Mouse (Mus musculus): Measurements from ENCODE around the gene Slamf9. TPM values are rescaled to one million over a fixed set of nuclear protein-coding genes. Genes with fewer than 3 reads are reported as not detected.

Gene Slamf9
- polyA plus RNA-seq, 1 experiment from 2014 or later, result 12.1 TPM

GRCm38 (mm10) chr1:172489585-172490250 lies 14.6 kb downstream of the Slamf9 start:
- H3K4me3 ChIP-seq (ENCODE audit: inconsistent target), result no peak overlapping the region
- H3K27ac ChIP-seq, result no peak overlapping the region
- no peaks in the 10 kb centered on the region for H3K79me2 ChIP-seq (ENCODE audit: inconsistent target)
- 74% methylated on average over 12 of the region's 12 CpGs for WGBS (ENCODE audit: missing documents)
- H3K36me3 ChIP-seq (ENCODE audit: inconsistent target), result no peaks in the 10 kb centered on the region

GRCm38 (mm10) chr1:172490261-172490661 lies 15.1 kb downstream of the Slamf9 start:
- no peaks in the 10 kb centered on the region for H3K36me3 ChIP-seq (ENCODE audit: inconsistent target)
- 23% methylated on average over 8 of the region's 10 CpGs for WGBS (ENCODE audit: missing documents)
- H3K79me2 ChIP-seq (ENCODE audit: inconsistent target), result no peaks in the 10 kb centered on the region
- no peak overlapping the region for H3K4me3 ChIP-seq (ENCODE audit: inconsistent target)
- no peak overlapping the region for H3K27ac ChIP-seq

GRCm38 (mm10) chr1:172492047-172492446 lies 16.9 kb downstream of the Slamf9 start:
- H3K27ac ChIP-seq, result no peak overlapping the region
- no peaks in the 10 kb centered on the region for H3K36me3 ChIP-seq (ENCODE audit: inconsistent target)
- H3K4me3 ChIP-seq (ENCODE audit: inconsistent target), result no peak overlapping the region
- H3K79me2 ChIP-seq (ENCODE audit: inconsistent target), result no peaks in the 10 kb centered on the region
- WGBS (ENCODE audit: missing documents), result 97% methylated on average over 8 of the region's 8 CpGs

- Histone ChIP-seq H3K36me3 (ENCODE audit: inconsistent target) (no peaks in the 10 kb centered on the region), H3K4me3 (ENCODE audit: inconsistent target) (no peak overlapping the region), H3K27ac (no peak overlapping the region), H3K79me2 (ENCODE audit: inconsistent target) (no peaks in the 10 kb centered on the region)
- 93% methylated on average over 6 of the region's 6 CpGs for WGBS (ENCODE audit: missing documents)
These were observed 18.4 kb downstream of the Slamf9 start for GRCm38 (mm10) chr1:172493516-172493915.

GRCm38 (mm10) chr1:172496030-172496429 lies 20.9 kb downstream of the Slamf9 start:
- Histone ChIP-seq H3K4me3 (ENCODE audit: inconsistent target) (no peak overlapping the region), H3K36me3 (ENCODE audit: inconsistent target) (no peaks in the 10 kb centered on the region), H3K79me2 (ENCODE audit: inconsistent target) (peaks cover 9% of the 10 kb centered on the region), H3K27ac (no peak overlapping the region)
- WGBS (ENCODE audit: missing documents), result 92% methylated on average over 17 of the region's 17 CpGs

- H3K27ac ChIP-seq, result no peak overlapping the region
- H3K36me3 ChIP-seq (ENCODE audit: inconsistent target), result no peaks in the 10 kb centered on the region
- WGBS (ENCODE audit: missing documents), result 52% methylated on average over 10 of the region's 10 CpGs
- H3K4me3 ChIP-seq (ENCODE audit: inconsistent target), result no peak overlapping the region
- H3K79me2 ChIP-seq (ENCODE audit: inconsistent target), result peaks cover 23% of the 10 kb centered on the region
These were observed 22.3 kb downstream of the Slamf9 start for GRCm38 (mm10) chr1:172497428-172497827.

GRCm38 (mm10) chr1:172499765-172500441 lies 24.7 kb downstream of the Slamf9 start, which contains the start of gene Tagln2:
Gene Tagln2, plus strand, starts transcription at chr1:172500047.
- H3K4me3 ChIP-seq (ENCODE audit: inconsistent target), result peak within 1 kb of the TSS; percentile 82
- H3K79me2 ChIP-seq (ENCODE audit: inconsistent target), result peaks cover 47% of the 10 kb centered on the region
- peak within 1 kb of the TSS; percentile 96 for H3K27ac ChIP-seq
- 2% methylated on average over 30 of the region's 30 CpGs for WGBS (ENCODE audit: missing documents)
- H3K36me3 ChIP-seq (ENCODE audit: inconsistent target), result peaks cover 1% of the 10 kb centered on the region; the same call in 1 of the 2 replicates

GRCm38 (mm10) chr1:172500451-172501370 lies 25.6 kb downstream of the Slamf9 start:
- Histone ChIP-seq H3K27ac (peak overlapping the region; percentile 96), H3K79me2 (ENCODE audit: inconsistent target) (peaks cover 55% of the 10 kb centered on the region), H3K36me3 (ENCODE audit: inconsistent target) (peaks cover 9% of the 10 kb centered on the region; the same call in 1 of the 2 replicates), H3K4me3 (ENCODE audit: inconsistent target) (peak overlapping the region; percentile 82)
- WGBS (ENCODE audit: missing documents), result under 1% methylated on average over 48 of the region's 56 CpGs

GRCm38 (mm10) chr1:172501371-172502144 lies 26.4 kb downstream of the Slamf9 start:
- peak overlapping the region; percentile 96 for H3K27ac ChIP-seq

GRCm38 (mm10) chr1:172502145-172503110 lies 27.3 kb downstream of the Slamf9 start:
- Histone ChIP-seq H3K4me3 (ENCODE audit: inconsistent target) (peak overlapping the region; percentile 82), H3K27ac (peak overlapping the region; percentile 96), H3K79me2 (ENCODE audit: inconsistent target) (peaks cover 59% of the 10 kb centered on the region), H3K36me3 (ENCODE audit: inconsistent target) (peaks cover 25% of the 10 kb centered on the region; the same call in 1 of the 2 replicates)
- 28% methylated on average over 10 of the region's 13 CpGs for WGBS (ENCODE audit: missing documents)

More at GRCm38 (mm10) chr1:172501371-172502144, 26.4 kb downstream of the Slamf9 start:
- peaks cover 59% of the 10 kb centered on the region for H3K79me2 ChIP-seq (ENCODE audit: inconsistent target)
- H3K4me3 ChIP-seq (ENCODE audit: inconsistent target), result peak overlapping the region; percentile 82
- peaks cover 17% of the 10 kb centered on the region; the same call in 1 of the 2 replicates for H3K36me3 ChIP-seq (ENCODE audit: inconsistent target)
- WGBS (ENCODE audit: missing documents), result 5% methylated on average over 10 of the region's 13 CpGs

- WGBS (ENCODE audit: missing documents), result 34% methylated on average over 14 of the region's 14 CpGs
- Histone ChIP-seq H3K4me3 (ENCODE audit: inconsistent target) (peak overlapping the region; percentile 82), H3K79me2 (ENCODE audit: inconsistent target) (peaks cover 59% of the 10 kb centered on the region), H3K36me3 (ENCODE audit: inconsistent target) (peaks cover 29% of the 10 kb centered on the region; the same call in 1 of the 2 replicates), H3K27ac (peak overlapping the region; percentile 96)
These were observed 28.2 kb downstream of the Slamf9 start for GRCm38 (mm10) chr1:172503111-172503997.

GRCm38 (mm10) chr1:172504756-172505155 lies 29.6 kb downstream of the Slamf9 start:
- Histone ChIP-seq H3K36me3 (ENCODE audit: inconsistent target) (peaks cover 29% of the 10 kb centered on the region; the same call in 1 of the 2 replicates), H3K79me2 (ENCODE audit: inconsistent target) (peaks cover 59% of the 10 kb centered on the region), H3K4me3 (ENCODE audit: inconsistent target) (no peak overlapping the region), H3K27ac (no peak overlapping the region)
- WGBS (ENCODE audit: missing documents), result 80% methylated on average over 8 of the region's 8 CpGs

Measured in macrophage (primary cell).